ENCODE assay signal across 8 mouse cellular contexts in genomic region chr4:120369156-120369555, GRCm38 (mm10). TPM values are rescaled to one million over a fixed set of nuclear protein-coding genes. Genes with fewer than 3 reads are reported as not detected.
A peak's percentile ranks its signal among the peaks of the same experiment; 100 is the strongest.
DNase-seq lines count a peak whose midpoint lies in the region; ATAC-seq lines count a peak whose summit lies in the region.

No protein-coding gene starts in this region.

- H3K4me1 ChIP-seq in intestine, embryonic 15.5 days (replicated peaks) = peaks cover 11% of the 10 kb centered on the region; the same call in 1 of the 2 replicates
- H3K4me1 ChIP-seq in intestine, embryonic 16.5 days (ENCODE audit: control insufficient read depth, insufficient read depth, low read length) = no peaks in the 10 kb centered on the region
- H3K4me1 ChIP-seq in liver, embryonic 11.5 days (replicated peaks; ENCODE audit: control insufficient read depth, insufficient read depth, low read length) = no peaks in the 10 kb centered on the region

- 0 out of 2 replicates have a peak overlapping the region, but pooled peaks have one; percentile 43 for H3K4me2 ChIP-seq in intestine, embryonic 15.5 days (replicated peaks)
- H3K4me2 ChIP-seq in intestine, embryonic 16.5 days (ENCODE audit: low read depth, low read length) = no peak overlapping the region
- H3K4me2 ChIP-seq in liver, embryonic 11.5 days = no peak overlapping the region

- 33% methylated on average over 2 of the region's 2 CpGs for WGBS in intestine, embryonic 15.5 days
- 35% methylated on average over 2 of the region's 2 CpGs for WGBS in intestine, embryonic 16.5 days
- 37% methylated on average over 2 of the region's 2 CpGs for WGBS in liver, embryonic 11.5 days

- peak; percentile 93 for DNase-seq in NIH3T3 (ENCODE audit: low read depth)
- DNase-seq in heart, adult 8-10 months (ENCODE audit: low spot score) = peak; percentile 47
- peak; percentile 42 for DNase-seq in lung, postnatal 36 days
- DNase-seq in c-Kit-positive CD71-positive TER-119-positive erythroid progenitor cells, embryonic 14.5 days (ENCODE audit: low spot score) = no peak
- no peak for DNase-seq in embryo, embryonic 9.5 days (ENCODE audit: extremely low spot score)
- DNase-seq in liver, embryonic 11.5 days (ENCODE audit: low spot score) = no peak

- H3K9me3 ChIP-seq in intestine, embryonic 15.5 days = no peaks in the 10 kb centered on the region
- no peaks in the 10 kb centered on the region for H3K9me3 ChIP-seq in intestine, embryonic 16.5 days (ENCODE audit: control insufficient read depth, low read length)
- no peaks in the 10 kb centered on the region for H3K9me3 ChIP-seq in liver, embryonic 11.5 days (ENCODE audit: control insufficient read depth, low read length)

- H3K36me3 ChIP-seq in intestine, embryonic 15.5 days = no peaks in the 10 kb centered on the region
- no peaks in the 10 kb centered on the region for H3K36me3 ChIP-seq in intestine, embryonic 16.5 days (ENCODE audit: control insufficient read depth, insufficient read depth, low read length)
- H3K36me3 ChIP-seq in liver, embryonic 11.5 days (ENCODE audit: control insufficient read depth, insufficient read depth, low read length) = no peaks in the 10 kb centered on the region

- H3K27ac ChIP-seq in intestine, embryonic 15.5 days = no peak overlapping the region
- H3K27ac ChIP-seq in intestine, embryonic 16.5 days (ENCODE audit: low read length) = no peak overlapping the region
- H3K27ac ChIP-seq in liver, embryonic 11.5 days (ENCODE audit: low read depth, low read length) = no peak overlapping the region

- no peak overlapping the region for H3K4me3 ChIP-seq in intestine, embryonic 15.5 days (replicated peaks)
- no peak overlapping the region for H3K4me3 ChIP-seq in intestine, embryonic 16.5 days (ENCODE audit: low read length)
- H3K4me3 ChIP-seq in liver, embryonic 11.5 days (ENCODE audit: low read depth, low read length) = no peak overlapping the region

- H3K9ac ChIP-seq in intestine, embryonic 15.5 days = no peak overlapping the region
- no peak overlapping the region for H3K9ac ChIP-seq in intestine, embryonic 16.5 days (ENCODE audit: low read depth, low read length)
- no peak overlapping the region for H3K9ac ChIP-seq in liver, embryonic 11.5 days (ENCODE audit: low read depth, low read length)

- no peak for ATAC-seq in intestine, embryonic 15.5 days
- no peak for ATAC-seq in intestine, embryonic 16.5 days
- ATAC-seq in liver, embryonic 11.5 days (replicated peaks; ENCODE audit: low FRiP score) = no peak

- no peaks in the 10 kb centered on the region; the same call in 1 of the 2 replicates for H3K27me3 ChIP-seq in intestine, embryonic 15.5 days (replicated peaks)
- 0 out of 2 replicates have a peak, but pooled peaks cover 3% of the 10 kb centered on the region for H3K27me3 ChIP-seq in intestine, embryonic 16.5 days (replicated peaks; ENCODE audit: control insufficient read depth, insufficient read depth, low read length)
- peaks cover 3% of the 10 kb centered on the region; the same call in 1 of the 2 replicates for H3K27me3 ChIP-seq in liver, embryonic 11.5 days (replicated peaks; ENCODE audit: control insufficient read depth, insufficient read depth, low read length)

RNA-seq across cellular contexts. Expression of gene Scmh1, which starts 35.9 kb away (rescaled TPM):
- polyA plus RNA-seq in intestine, embryonic 15.5 days (2015; fragmentation: Nextera tagmentation; extraction: Ambion mirVana) = 27.5 and 29.1 TPM in 2 replicates
- polyA plus RNA-seq in intestine, embryonic 16.5 days (2015; fragmentation: Nextera tagmentation; extraction: Ambion mirVana) = 22.6 and 24.0 TPM in 2 replicates
- 10 to 100 TPM; 58.6 to 65.6 (median 61.3) TPM for total RNA-seq in heart, adult 8-10 months (2022)
- 22.6 and 33.8 TPM in 2 replicates for polyA plus RNA-seq in liver, embryonic 11.5 days (2014; fragmentation: Nextera tagmentation; extraction: Ambion mirVana)

Comparison
In these comparisons a context has a peak if more than half of its experiments do, and no peak if none do; other contexts are left out.
1. DNase-seq: peak in NIH3T3 (single experiment), heart, adult 8-10 months (single experiment) and lung, postnatal 36 days (single experiment); none in c-Kit-positive CD71-positive TER-119-positive erythroid progenitor cells, embryonic 14.5 days (single experiment), embryo, embryonic 9.5 days (single experiment) and liver, embryonic 11.5 days (single experiment).